Mouse (Mus musculus): ENCODE data around the gene Cby1.
"Not testable (repeated sequence)": the region's sequence is repeated elsewhere in the genome, so short reads cannot be mapped to it uniquely, and the experiment has no call there.

The Cby1 gene

DNA sequence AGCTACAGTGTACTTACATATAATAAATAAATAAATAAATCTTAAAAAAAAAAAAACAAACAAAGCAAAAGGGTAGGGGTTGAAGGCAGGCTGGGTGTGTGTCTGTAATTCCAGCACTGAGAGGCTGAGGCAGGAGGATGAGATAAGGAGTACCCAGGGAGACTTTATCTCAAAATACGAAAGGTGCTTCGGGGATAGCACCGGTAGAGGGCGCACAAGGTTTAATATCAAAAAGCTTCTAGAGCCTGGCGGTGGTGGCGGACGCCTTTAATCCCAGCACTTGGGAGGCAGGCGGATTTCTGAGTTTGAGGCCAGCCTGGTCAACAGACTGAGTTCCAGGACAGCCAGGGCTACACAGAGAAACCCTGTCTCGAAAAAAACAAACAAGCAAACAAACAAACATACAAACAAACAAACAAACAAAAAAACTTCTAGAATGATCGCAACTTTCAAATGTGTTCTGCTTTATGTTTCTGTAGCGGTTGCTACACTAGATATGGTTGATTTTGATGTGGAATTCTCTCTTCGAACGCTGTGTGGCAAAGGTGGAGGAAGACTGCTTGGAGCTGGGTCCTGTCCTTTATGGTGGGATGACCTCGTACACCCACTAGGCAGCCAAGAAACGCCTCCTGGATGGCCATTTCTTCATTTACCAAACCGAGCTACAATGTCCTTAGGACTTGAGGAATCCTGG lies 1.0 kb upstream of the Cby1 start:
- POLR2A ChIA-PET: interaction anchor here (0.5 to 3.2 kb wide), 62 partner anchors 9 to 597 kb away, joined by 3 to 22 read pairs (median 4); partner anchors contain the start of genes Dmc1 (in 4 of the 4), Ddx17 (in 3 of the 4), Josd1 (in 3 of the 4) and Tomm22 (in 3 of the 4)
- CTCF ChIA-PET: interaction anchor here (0.5 to 3.4 kb wide), 85 partner anchors 8 to 681 kb away, joined by 3 to 40 read pairs (median 4); partner anchors contain the start of genes Tomm22 (in 3 of the 4), Dmc1 (in 2 of the 4), Gtpbp1 (in 2 of the 4) and Atf4 (in 1 of the 4)

DNA sequence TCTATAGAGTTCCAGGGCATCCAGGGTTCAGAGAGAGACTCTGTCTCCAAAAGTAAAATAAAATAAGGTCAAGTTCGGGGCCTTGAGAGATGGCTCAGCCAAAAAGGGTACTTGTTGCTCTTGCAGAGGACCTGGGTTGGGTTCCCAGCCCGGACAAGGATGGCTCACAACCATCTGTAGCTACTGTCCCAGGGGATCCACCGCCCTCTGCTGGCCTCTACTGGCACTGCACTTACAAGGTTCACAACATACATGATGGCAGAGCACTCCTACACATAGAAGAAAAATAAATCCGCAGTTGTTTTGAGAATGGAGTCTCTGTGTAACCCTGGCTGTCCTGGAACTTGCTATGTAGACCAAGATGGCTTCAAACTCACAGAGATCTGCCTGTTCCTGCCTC lies 2.9 kb downstream of the Cby1 start:
- ChIA-PET POLR2A (interaction anchor here in 3 of 4 experiments (0.8 to 1.0 kb wide), 3 partner anchors 9 to 581 kb away, joined by 3 to 7 read pairs (median 7); partner anchors contain the start of genes Ddx17 (in 1 of the 3) and Tomm22 (in 1 of the 3)), CTCF (interaction anchor here in 3 of 4 experiments (0.5 to 1.8 kb wide), 15 partner anchors 9 to 420 kb away, joined by 3 to 8 read pairs (median 3); partner anchors contain the start of genes Tomm22 (in 2 of the 3) and Ddx17 (in 1 of the 3))

DNA sequence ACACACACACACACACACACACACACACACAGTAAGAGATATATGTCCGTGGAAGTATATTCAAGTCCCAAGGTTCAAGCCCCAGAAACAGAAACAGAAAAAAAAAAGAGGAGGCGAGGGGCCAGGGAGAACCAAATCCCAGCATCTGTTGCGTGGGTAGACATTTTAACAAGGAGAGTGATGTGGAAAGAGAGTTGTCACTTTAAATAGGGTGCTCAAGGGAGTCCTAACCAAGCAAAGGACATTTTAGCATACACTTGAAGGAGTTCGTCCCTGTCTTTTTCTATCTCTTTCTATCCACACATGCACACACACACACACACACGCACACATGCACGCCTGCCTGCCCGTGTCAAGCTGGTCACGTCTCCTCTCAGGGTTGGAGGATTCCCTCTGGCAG lies 5.7 kb downstream of the Cby1 start:
- POLR2A ChIA-PET: interaction anchor here in 1 of 4 experiments (0.9 to 1.4 kb wide), 2 partner anchors 9 to 37 kb away, joined by 3 to 5 read pairs; no protein-coding TSS in a partner anchor
- CTCF ChIA-PET: interaction anchor here in 1 of 4 experiments (1.1 kb wide), 1 partner anchor 402 kb away, joined by 3 read pairs; no protein-coding TSS in a partner anchor

DNA sequence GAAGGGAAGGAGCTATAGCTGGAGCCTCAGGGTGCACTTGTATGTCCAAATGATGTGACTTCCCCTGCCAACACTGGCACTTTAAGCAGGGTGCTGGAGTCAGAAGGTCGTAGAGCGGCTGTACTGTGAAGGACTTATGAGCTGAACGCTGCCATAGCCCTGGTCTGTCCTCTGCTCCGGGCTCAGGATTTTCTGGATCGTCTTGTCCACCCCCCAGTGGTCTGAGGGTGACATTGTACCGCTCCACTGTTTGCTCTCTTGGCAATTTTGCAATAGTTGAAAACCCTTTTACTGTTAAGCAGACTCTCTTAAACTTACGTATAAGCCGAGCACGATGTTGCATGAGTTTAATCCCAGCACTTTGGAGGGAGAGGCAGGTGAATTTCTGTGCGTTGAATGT lies 10.2 kb downstream of the Cby1 start:
- CTCF ChIA-PET: interaction anchor here in 3 of 4 experiments (1.0 to 4.1 kb wide), 5 partner anchors 10 to 426 kb away, joined by 3 to 40 read pairs (median 5); partner anchors contain the start of genes Fam227a (in 3 of the 3) and Cby1 (in 2 of the 3)
- POLR2A ChIA-PET: interaction anchor here in 3 of 4 experiments (0.8 to 5.2 kb wide), 8 partner anchors 10 to 710 kb away, joined by 3 to 29 read pairs (median 6); partner anchors contain the start of genes Cby1 (in 2 of the 3), Fam227a (in 2 of the 3), Gtpbp1 (in 2 of the 3) and Ddx17 (in 1 of the 3)

DNA sequence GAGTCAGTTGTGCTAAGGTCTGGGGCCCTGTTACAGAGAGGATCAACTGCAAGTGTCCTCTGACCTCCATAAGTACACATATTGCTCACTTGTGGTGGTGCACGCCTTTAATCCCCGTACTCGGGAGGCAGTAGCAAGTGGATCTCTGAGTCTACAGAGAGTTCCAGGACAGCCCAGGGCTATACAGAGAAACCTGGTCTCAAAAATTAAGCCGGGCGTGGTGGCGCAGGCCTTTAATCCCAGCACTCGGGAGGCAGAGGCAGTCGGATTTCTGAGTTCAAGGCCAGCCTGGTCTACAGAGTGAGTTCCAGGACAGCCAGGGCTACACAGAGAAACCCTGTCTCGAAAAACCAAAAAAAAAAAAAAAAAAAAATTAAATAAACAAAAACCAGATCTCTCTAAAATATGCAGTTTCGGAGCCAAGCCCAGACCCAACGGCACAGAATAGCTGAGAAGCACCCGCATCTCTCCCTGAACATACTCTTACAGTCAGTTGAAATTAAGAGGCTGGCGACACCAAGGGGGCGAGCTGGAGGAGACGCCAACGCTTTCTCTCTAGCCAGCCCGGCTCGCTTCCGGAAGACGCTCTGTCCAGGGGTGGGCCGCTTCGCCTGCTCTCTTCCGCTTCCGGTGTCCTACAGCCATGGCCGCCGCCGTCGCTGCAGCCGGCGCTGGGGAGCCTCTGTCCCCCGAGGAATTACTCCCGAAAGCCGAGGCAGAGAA lies 11.4 kb downstream of the Cby1 start, which contains the start of gene Tomm22:
TSS of gene Tomm22 (plus strand) at position 613 of the 723 bp plus-strand sequence.
- ChIA-PET CTCF (interaction anchor here in 3 of 4 experiments (0.6 to 4.1 kb wide), 20 partner anchors 9 to 713 kb away, joined by 3 to 40 read pairs (median 3); partner anchors contain the start of genes Fam227a (in 3 of the 3), Cby1 (in 2 of the 3), Dmc1 (in 1 of the 3) and Syngr1 (in 1 of the 3)), POLR2A (interaction anchor here (0.5 to 5.2 kb wide), 30 partner anchors 9 to 1279 kb away, joined by 3 to 29 read pairs (median 4); partner anchors contain the start of genes Cby1 (in 3 of the 4), Fam227a (in 3 of the 4), Gtpbp1 (in 3 of the 4) and Cbx7 (in 1 of the 4))

DNA sequence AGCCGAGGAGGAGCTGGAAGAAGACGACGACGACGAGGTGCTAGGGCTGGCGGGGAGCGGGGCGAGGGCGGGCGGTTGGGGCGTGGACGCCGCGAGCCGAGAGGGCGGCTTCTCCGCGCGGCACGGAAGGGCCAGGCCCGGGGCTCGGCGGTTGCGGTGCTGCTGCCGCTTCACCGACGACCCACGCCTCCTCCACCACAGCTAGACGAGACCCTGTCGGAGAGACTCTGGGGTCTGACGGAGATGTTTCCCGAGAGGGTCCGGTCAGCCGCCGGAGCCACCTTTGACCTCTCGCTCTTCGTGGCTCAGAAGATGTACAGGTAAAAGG lies 11.9 kb downstream of the Cby1 start:
- POLR2A ChIA-PET: interaction anchor here (0.5 to 5.2 kb wide), 24 partner anchors 9 to 603 kb away, joined by 3 to 29 read pairs (median 4); partner anchors contain the start of genes Cby1 (in 3 of the 4), Fam227a (in 3 of the 4), Gtpbp1 (in 3 of the 4) and Cbx7 (in 1 of the 4)
- CTCF ChIA-PET: interaction anchor here in 3 of 4 experiments (0.6 to 4.1 kb wide), 16 partner anchors 9 to 713 kb away, joined by 3 to 40 read pairs (median 4); partner anchors contain the start of genes Fam227a (in 3 of the 3), Cby1 (in 2 of the 3) and Dmc1 (in 1 of the 3)

DNA sequence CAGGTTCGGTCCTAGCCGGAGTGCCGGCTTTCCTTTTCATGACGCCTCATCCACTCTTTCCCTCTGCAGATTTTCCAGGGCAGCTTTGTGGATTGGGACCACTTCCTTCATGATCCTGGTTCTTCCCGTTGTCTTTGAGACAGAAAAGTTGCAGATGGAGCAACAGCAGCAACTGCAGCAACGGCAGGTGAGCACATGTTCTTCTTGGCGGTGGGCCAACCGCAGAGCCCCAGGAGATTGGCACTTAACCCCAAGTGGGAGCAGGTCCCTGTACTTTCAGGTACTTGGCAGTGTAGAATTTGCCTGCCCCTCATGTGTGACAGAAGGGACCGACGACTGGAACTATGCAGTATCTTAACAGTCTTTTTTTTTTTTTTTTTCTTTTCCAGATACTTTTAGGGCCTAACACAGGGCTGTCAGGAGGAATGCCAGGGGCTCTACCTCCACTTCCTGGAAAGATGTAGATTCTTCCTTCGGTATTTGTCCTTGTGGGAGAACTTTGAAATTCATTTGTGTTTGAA lies 12.9 kb downstream of the Cby1 start:
- POLR2A ChIA-PET: interaction anchor here in 2 of 4 experiments (0.6 to 5.2 kb wide), 3 partner anchors 10 to 642 kb away, joined by 3 to 29 read pairs (median 6); no protein-coding TSS in a partner anchor

DNA sequence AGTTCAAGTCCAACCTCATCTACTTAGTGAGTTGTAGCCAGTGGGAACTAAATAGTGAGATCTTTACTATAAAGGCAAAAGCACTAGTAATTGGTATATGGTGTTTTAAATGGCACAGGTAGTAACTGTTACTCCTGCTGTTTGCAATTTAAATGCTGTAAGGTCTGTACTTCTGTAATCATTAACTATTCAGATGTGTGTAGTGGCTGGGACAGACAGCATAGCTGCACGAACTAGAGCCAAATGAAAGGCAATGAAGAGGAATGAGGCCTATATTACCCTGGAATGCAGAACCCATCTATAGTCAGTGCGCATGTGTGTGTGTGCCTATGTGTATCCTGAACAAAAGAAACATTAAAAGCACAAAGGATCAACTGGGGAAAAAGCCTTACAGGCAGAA lies 18.9 kb downstream of the Cby1 start:
- POLR2A ChIA-PET: interaction anchor here in 3 of 4 experiments (0.6 to 2.2 kb wide), 11 partner anchors 10 to 116 kb away, joined by 3 to 10 read pairs (median 4); partner anchors contain the start of genes Josd1 (in 3 of the 3) and Gtpbp1 (in 1 of the 3)
- CTCF ChIA-PET: interaction anchor here in 1 of 4 experiments (0.7 to 0.8 kb wide), 2 partner anchors 20 to 611 kb away, joined by 3 read pairs; no protein-coding TSS in a partner anchor

More for the DNA sequence above, 12.9 kb downstream of the Cby1 start:
- CTCF ChIA-PET: not testable (repeated sequence)

DNA sequence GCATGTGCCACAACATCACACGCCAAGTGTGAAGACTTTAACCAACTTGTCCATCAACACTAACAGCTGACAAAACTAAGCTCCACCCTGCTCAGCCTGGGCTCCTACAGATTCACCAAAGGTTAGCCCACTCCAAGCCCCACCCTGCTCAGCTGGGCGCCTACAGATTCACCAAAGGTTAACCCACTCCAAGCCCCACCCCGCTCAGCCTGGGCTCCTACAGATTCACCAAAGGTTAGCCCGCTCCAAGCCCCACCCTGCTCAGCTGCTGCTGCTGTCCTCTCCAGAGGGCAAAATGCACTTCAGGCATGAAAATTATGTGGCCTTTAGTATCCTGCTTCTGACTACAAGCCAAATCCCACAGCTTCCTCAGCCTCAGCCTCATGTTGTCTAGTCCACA lies 23.0 kb downstream of the Cby1 start:
- ChIA-PET CTCF (interaction anchor here in 3 of 4 experiments (0.6 to 2.3 kb wide), 5 partner anchors 23 to 329 kb away, joined by 3 to 5 read pairs (median 5); partner anchors contain the start of genes Cby1 (in 2 of the 3) and Fam227a (in 2 of the 3)), POLR2A (interaction anchor here in 3 of 4 experiments (0.6 to 5.4 kb wide), 20 partner anchors 8 to 401 kb away, joined by 3 to 29 read pairs (median 4); partner anchors contain the start of genes Cby1 (in 3 of the 3), Fam227a (in 3 of the 3), Gtpbp1 (in 3 of the 3) and Ddx17 (in 2 of the 3))

DNA sequence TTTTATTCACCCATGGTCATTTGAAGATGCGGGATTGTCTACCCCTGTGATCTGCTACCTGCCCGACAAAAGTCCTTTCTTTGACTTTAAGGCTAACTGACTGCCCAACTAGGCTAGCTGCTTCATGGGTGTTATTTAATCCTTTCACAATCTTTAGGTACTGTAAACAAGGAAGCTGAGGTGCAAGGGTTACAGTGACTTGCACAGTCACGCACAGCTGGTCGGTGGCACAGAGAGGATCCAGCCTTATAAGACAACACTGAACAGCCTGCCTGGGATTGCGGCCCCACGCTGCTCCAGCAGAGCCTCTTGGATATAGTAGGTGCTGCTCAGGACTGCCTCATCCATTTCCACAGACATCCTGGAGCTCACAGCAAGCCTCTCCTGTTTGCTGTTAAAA lies 24.1 kb downstream of the Cby1 start:
- ChIA-PET CTCF (no interaction called here), POLR2A (interaction anchor here in 2 of 4 experiments (1.0 to 5.4 kb wide), 6 partner anchors 9 to 25 kb away, joined by 4 to 29 read pairs (median 6); partner anchors contain the start of genes Cby1 (in 2 of the 2), Fam227a (in 2 of the 2) and Tomm22 (in 1 of the 2))

DNA sequence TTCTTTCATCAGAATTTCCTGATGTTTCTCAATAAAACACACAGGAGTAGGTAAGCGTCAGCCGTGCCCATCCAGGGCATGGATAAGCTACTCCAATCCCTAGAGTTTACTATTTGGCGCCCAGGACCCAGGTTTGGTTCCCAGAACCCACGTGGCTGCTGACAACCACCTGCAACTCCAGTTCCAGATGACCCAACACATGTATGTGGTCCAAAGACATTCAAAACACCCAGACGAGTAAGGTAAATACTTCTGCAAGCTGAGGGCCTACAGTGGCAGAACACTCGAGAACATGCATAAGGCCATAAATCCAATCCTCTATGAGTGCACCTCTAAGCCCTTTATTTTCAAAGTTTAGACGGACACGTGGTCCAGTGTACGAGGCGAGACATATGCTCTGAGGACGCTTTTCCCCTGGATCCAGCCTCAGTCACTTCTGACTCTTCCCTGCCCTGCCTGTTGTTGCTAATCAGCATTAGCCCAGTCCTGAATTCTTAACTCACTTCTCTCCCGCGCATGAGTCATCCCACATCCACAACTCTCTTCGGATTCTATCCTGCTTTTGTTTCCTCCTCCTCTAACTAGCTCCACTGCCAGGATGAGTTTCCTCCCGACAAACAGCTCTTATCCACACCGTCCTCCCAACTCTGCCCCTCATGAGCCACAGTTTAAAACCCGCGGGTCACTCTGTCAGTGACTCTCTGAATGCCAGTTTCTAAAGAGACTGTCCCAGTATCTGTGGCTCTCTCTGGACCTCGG lies 24.9 kb downstream of the Cby1 start:
- POLR2A ChIA-PET: interaction anchor here in 2 of 4 experiments (0.7 to 5.4 kb wide), 6 partner anchors 10 to 25 kb away, joined by 3 to 29 read pairs (median 7); partner anchors contain the start of genes Tomm22 (in 2 of the 2), Cby1 (in 1 of the 2) and Fam227a (in 1 of the 2)
- CTCF ChIA-PET: no interaction called here

DNA sequence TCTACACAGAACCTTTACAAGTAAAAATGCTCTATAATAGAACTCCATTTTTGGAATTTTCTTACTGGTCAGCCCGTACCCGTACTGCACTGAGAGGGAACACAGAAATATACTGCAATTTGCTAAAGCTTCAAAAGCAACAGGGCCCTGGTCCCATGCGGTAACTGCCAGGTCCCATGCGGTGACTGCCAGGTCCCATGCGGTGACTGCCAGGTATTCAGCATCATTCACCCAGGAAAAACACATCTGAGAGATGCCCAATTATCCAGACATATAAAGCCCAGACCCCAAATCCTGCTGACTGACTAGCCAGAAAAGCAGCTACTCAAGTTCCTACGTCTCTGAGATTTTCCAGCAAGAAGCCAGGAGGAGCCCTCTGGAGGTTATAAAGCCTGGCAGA lies 25.6 kb downstream of the Cby1 start:
- ChIA-PET CTCF (interaction anchor here in 2 of 4 experiments (0.5 to 1.0 kb wide), 2 partner anchors 14 to 40 kb away, joined by 4 read pairs; partner anchors contain the start of gene Tomm22 (in 1 of the 2)), POLR2A (interaction anchor here in 2 of 4 experiments (1.5 to 5.4 kb wide), 5 partner anchors 11 to 26 kb away, joined by 5 to 29 read pairs (median 8); partner anchors contain the start of genes Tomm22 (in 2 of the 2), Cby1 (in 1 of the 2) and Fam227a (in 1 of the 2))

DNA sequence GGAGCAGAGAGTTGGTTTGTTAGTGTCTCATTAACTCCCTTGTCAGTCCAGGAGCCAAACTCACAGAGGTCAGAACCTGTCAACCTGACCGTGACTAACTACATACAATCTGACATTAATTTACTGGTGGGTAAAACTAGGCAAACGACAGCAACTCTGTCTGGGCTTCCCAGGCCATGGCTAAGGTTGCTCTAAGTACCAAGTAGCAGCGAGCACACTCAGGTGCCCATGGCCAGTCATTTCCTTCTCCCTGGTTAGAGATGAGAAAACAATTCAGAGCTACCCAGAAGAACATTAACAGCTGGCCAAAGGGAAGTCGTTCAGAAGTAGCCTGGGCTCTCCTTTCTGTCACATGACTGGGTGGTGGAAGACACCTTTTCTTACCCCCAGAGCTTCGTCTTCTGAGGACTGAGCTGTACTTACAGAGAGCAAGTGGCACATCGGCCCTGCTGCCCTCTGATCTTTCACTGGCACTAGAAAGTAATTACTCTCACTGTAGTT lies 26.2 kb downstream of the Cby1 start:
- POLR2A ChIA-PET: interaction anchor here in 2 of 4 experiments (1.0 to 2.4 kb wide), 6 partner anchors 12 to 27 kb away, joined by 4 to 8 read pairs (median 6); partner anchors contain the start of genes Tomm22 (in 2 of the 2), Cby1 (in 1 of the 2) and Fam227a (in 1 of the 2)
- CTCF ChIA-PET: interaction anchor here in 3 of 4 experiments (1.0 kb wide), 3 partner anchors 27 to 442 kb away, joined by 3 to 7 read pairs (median 4); partner anchors contain the start of genes Cby1 (in 1 of the 3) and Fam227a (in 1 of the 3)

DNA sequence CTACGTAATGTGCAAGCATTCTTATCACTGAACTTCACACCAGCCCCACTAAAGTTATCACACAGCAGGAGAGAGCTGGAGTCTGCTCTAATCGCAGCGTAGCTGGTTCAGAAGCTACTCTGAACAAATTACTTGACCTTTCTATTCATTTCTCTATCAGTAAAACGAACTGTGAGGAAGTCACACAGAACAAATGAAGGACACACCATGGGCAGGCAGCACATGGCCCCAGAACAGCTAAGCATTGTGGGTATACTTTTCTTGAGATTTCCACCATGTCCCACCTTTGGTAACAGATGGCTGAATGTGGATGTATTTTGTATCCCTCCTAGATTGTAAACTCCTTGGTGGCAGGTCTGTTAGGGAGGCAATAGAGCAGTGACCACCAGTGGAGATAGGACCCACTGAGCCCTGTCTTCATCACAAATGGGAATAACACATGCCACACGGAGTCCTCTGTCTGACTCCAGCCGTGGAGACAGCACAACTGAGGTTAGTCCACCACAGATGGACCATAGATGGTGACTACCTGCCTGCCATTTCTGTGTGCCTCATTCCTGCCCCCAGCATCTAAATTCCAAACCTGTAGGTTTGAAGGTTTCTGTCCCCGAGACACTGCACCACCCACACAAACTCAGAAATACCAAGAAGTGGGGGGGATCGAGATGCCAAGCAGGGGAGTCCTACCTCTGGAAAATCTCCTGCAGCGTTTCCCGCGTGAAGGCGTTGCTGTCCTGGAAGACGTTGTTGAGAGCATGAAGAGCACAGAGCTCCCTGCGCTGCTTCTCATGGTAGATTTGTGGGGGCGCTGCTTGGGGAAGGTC lies 27.3 kb downstream of the Cby1 start:
- ChIA-PET POLR2A (interaction anchor here in 2 of 4 experiments (1.0 to 2.3 kb wide), 8 partner anchors 11 to 27 kb away, joined by 4 to 9 read pairs (median 6); partner anchors contain the start of genes Tomm22 (in 2 of the 2), Cby1 (in 1 of the 2) and Fam227a (in 1 of the 2)), CTCF (interaction anchor here in 2 of 4 experiments (1.0 kb wide), 2 partner anchors 28 to 443 kb away, joined by 3 to 7 read pairs; partner anchors contain the start of genes Cby1 (in 1 of the 2) and Fam227a (in 1 of the 2))

Data from embryonic stem cell, embryonic (primary cell).